Mouse (Mus musculus): ENCODE measurements around the gene Catsper4.

The Catsper4 gene

DNA sequence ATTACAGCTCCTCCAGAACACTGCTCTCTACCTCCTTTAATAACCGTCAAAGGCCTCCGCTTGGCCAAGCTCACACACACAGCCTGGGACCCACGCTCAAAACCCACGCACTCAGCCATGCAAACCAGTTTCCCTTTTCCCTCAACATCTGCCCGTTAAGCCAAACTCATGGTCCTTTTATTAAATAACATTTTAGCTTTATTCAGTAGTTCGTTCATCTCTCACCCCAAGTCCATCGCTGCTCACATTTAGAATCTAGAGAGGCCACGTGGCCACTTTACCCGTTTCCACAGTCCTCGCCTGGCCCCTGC lies 23.7 kb upstream of the Catsper4 start:
- no peak for DNase-seq (ENCODE audit: low read depth, low spot score)

DNA sequence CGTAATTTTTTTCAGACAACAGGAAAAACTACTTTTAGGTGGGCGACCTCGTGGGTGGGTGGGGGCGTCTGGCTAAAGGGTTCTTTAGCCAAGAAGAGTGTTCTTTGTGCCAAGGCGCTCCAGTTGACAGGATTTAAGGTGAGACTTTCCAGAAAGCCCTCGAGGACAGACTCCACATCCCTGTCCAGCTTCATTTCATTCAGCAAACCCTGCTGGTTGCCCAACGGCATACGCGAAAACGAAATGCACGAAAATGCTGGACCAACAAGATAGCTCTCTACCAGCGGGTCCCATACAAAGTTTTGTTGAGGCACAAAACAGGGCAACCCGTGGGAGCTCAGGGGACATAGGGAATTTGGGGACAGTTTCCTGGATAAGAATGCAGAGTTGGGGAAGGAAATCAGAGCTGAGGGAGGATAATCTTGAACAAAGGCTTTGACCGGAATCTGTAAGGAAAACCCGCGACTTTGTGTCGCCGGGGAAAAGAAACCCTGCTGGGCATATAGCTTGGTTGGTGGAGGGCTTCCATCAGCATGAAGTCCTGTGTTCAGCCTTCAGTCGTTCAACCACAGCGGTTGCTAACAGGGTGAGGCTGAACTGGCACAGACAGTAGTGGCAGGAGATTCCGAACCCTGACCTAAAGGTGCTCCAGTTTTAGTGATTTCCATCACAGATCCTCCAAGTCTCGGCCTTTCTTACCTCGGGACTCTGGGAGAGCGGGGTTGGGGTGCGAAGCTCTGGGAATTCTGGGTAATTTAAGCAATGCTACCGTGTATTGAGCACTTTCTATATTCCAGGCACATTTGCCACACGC lies 23.1 kb upstream of the Catsper4 start:
- no peak for DNase-seq (ENCODE audit: low read depth, low spot score)

DNA sequence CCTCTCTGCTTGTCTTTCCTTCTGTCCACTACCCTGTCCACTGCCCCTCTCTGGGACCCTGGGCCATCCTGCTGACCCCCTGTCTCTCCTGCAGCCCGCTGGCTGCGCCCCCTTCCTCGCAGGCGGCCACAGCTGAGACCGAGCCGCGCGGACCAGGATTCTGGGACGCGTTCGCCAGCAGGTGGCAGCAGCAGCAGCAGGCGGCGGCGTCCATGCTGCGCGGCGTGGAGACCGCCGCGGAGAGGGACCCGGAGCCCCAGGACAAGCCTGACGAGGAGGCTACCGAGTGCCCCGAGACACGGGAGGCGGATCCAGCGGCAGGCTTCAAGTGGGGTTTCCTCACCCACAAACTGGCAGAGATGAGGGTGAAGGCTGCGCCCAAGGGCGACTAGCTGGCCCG lies 22.5 kb upstream of the Catsper4 start:
- DNase-seq (ENCODE audit: low read depth, low spot score), result peak; percentile 64

DNA sequence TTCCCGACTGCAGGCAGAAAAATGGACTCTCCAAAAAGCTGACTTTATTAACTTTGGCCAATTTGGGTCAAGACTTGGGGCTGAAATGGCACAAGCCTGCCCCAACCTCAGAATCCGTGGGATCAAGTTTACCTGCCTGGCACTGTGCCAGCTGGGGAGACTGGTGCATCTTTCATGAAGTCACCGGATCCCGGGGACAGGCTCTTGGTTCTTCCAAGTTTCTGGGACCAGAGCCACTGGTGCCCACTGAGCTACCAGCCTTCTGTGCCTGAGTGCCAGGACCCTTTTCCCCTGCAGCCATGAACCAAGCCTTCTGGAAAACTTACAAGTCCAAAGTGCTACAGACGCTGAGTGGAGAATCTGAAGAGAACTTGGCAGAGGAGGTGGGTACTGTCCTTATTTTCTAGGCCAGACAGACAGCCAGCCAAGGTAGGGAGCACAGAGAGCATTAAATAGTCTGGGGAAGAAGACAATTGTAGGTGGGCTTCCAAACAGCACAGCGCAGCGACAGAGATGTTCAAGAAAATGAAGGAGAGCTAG lies 19.6 kb upstream of the Catsper4 start, which contains the start of gene Gm30191:
Gm30191 (plus strand) TSS at position 217 of the 540 bp plus-strand sequence.
- no peak for DNase-seq (ENCODE audit: low read depth, low spot score)

DNA sequence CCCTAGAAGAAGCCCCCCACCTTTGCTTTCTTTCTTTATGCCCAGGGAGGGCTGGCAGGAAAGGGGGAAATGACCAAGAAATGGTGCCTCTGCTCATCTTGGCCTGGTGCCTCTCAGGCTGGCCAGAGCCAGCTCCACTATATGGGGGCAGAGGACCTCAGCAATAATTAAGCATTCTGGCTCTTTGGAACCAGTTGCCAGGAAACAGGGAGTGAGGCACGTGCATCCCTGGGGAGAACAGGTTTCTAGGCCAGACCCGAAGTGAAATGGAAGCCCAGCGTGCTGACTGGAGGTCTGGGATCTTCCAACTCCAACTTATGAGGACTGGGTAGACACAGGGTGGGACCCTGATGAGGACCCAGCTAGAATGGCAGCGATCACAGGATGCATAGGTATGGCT lies 19.1 kb upstream of the Catsper4 start:
- DNase-seq (ENCODE audit: low read depth, low spot score), result no peak

DNA sequence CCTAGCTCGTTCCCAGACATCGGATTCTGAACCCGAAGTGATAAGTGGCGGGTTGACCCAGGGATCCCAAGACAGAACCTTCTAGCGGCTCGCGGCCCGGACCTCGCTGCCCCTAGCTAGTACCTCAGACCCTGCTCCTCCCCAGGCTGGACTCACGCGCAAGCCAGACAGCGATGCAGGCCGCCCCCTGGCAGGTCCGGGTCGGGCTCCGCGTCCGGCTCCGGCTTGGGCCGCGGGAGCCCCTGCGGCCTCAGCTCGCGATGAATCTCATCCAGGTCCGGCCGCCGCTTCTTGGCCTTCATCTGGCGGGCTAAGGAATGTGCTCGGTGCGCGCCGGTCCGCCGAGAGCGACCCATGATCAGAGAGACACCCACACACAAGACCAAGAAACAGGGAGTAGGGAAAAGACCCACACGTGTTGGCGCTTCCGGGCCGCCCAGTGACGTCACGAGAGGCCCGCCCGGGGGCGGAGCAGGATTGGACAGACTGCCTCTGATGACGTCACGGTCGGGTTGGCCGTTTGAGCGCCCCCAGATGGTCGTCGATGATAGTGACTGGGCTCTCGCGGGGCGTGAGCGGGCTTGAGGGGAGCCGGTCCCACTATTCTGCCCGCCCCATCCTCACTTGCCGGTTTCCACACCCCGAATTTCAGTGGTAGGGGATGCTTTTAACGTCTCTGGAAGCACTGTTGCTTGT lies 18.1 kb upstream of the Catsper4 start, which contains the start of gene Zfp593:
Zfp593 (minus strand) TSS at position 445 of the 696 bp plus-strand sequence.
- DNase-seq (ENCODE audit: low read depth, low spot score), result peak; percentile 93

DNA sequence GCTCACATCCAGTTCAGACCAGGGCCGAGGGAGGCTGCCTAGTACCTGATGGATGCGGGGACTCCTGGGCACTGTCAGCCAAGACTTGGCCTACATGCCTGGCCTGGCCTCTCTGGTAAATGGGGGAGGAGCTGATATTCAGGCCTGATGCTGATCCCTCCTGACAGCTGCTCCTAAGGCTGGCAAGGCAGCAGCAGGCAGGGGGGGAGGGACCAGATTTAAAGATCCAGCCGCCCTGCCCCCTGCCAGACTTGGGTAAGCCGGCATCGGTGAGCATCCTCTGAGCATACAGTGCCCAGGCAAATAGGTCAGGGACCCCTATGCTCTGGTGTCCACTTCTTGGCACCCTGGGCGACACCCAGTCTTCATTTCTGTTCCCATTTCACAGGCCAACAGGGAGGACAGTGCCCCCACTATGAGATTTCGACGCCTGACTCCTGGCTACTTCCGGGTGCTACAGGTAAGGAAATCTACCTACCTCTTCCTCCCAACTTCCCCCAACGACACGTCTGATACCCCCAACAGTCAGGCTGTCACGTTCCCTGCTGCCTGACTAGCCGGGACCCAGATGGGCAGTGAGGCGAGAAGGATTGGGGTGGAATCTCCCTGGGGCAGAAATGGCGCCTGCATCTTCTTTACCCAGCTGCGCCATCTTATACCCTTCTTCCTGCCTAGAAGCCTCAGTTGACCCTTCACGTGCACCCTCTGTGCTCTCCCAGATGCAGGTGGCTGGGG lies 16.5 kb upstream of the Catsper4 start, which contains the start of gene E130218I03Rik:
E130218I03Rik (plus strand) TSS at position 147 of the 735 bp plus-strand sequence.
- DNase-seq (ENCODE audit: low read depth, low spot score), result no peak

DNA sequence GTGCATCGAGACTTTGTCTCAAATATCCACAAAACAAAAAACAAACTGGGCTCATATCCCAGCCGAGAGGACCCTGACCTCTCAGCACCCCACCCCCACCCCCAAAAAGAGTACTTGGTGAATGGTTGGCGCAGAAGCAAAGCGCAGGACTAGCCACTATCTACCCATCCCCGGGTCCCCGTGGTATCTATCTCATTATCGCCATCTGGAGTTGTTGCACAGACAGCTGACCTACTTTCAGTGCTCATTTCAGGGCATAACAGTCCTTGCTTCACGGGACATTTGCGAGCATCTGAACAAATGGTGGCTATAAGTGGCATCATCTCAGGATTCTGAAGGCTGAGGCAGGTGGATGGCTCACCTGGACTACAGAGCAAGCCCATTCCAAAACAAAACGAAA lies 11.5 kb upstream of the Catsper4 start:
- no peak for DNase-seq (ENCODE audit: low read depth, low spot score)

DNA sequence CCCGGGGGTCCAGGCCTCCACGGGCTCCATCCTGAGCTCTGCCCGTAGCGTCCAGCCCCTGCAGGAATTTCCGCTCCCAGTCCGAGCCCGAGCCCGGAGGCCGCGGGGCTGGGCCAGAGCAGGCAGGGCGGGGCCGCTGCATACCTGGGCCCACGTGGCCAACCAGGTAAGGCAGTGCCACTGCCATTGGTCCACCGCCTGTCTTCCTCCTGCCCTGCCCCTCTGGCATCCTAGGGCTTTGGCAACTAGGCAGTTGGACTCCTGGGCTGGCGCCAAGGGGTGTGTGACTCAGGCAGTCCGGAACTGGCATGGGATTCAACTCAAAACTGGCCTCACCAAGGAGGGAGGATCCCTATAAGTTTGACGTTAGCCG lies 11.1 kb upstream of the Catsper4 start, which contains the start of gene Cnksr1:
Cnksr1 (minus strand) TSS at position 121 of the 373 bp plus-strand sequence.
- no peak for DNase-seq (ENCODE audit: low read depth, low spot score)

DNA sequence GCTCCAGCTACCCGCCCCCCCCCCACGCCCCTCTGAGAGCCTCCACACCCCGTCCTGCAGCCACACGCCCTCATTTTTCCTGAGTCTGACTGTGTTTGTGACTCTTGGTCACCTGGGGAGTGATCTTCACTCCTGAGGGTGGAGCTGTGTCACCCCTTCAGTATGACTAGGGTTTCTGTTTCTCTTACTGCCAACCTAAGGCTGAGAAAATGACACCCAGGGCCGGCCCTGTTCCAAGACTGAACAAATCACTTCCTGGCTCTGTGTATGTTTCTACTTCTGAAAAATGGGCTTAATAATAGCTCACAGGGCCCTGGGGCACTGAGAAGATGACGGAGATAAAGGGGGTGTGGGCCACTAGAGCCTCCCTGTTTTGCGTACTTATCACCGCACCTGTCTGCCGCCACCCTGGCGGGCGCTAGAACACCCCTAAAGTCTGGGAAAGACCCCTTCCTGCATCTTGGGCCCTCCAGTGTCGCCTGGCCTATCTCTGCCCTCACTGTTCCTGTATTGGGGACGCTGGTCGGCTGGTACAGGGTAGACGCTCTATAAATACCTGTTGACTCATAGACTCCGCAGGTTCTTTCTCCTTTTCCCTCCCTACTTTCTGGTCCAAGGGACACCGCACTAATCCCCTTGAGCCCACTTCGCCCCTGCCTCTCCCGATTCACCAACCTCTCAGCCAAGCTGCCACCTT lies 10.5 kb upstream of the Catsper4 start:
- no peak for DNase-seq (ENCODE audit: low read depth, low spot score)

DNA sequence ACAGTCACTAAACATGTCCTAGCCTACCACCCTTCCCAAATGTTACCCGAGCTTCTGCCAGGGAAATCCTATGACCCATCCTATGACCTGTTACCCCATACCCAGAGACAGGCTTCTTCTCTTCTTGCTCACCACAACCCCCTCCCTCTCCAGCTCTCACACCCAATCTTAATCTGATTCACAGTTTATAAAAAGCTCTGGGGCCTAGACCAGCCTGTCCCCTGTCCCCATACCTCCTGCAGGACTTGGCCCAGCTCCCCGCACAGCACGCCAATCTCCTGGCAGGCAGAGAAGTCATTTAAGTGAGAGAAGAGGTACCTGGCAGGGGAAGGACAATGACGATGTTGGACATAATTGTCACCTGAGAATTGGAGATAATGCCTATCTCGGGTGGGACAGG lies 7.7 kb upstream of the Catsper4 start:
- no peak for DNase-seq (ENCODE audit: low read depth, low spot score)

DNA sequence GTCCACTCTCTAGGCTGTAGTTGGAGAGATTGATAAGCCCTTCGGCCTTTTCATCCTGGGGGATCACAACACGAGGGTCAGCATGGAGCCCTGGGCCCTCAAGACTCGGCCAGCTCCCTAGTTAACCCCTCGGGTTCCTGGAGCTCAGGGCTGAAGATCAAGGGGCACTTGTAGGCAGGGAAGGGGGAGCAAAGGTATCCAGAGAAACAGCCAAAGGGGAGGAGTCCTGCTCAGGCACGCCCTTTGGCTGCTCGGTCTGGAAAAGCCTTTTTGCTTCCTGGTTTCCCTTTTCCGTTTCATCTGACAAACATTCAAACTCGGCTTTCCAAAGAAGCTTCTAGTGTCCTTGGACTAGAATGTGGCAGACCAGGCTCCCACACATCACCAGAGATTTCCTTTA lies 3.2 kb upstream of the Catsper4 start:
- DNase-seq (ENCODE audit: low read depth, low spot score), result no peak

DNA sequence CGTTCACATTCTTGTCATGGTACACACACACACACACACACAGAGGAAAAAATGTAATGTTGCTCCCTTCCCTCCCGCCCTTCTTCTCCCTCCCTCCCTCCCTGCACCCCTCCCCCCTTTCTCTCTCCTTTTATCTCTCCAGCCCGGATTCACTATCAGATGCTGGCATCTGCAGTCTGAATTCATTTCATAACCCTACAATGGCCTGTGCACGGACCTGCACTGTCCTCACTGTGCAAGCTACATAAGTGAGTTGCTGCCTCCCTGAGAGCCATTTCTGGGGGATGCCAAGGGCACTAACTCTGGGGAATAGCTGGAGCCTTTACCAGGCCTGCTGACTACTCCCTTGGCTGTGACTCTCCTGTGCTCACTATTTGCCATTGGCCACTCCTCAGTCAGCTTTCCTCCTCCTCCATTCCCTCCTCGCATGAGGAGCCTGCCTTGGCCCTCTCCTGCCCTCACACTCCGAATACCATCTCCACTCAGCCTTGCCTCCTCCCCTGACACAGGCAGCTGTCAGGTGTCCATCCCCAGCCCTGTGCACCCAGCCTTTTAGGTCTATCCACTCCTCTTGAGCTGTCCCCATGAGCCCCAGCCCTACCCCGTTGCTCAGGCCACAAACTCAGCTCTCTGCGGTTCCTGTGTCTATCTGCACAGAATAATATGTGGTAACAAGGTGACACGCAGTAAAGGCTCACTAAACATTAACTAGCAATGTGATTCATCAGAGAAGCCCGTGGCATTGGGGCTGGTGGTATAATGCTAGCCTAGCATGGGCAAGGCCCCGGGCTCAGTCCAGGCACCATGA lies 4.2 kb downstream of the Catsper4 start:
- DNase-seq (ENCODE audit: low read depth, low spot score), result no peak

DNA sequence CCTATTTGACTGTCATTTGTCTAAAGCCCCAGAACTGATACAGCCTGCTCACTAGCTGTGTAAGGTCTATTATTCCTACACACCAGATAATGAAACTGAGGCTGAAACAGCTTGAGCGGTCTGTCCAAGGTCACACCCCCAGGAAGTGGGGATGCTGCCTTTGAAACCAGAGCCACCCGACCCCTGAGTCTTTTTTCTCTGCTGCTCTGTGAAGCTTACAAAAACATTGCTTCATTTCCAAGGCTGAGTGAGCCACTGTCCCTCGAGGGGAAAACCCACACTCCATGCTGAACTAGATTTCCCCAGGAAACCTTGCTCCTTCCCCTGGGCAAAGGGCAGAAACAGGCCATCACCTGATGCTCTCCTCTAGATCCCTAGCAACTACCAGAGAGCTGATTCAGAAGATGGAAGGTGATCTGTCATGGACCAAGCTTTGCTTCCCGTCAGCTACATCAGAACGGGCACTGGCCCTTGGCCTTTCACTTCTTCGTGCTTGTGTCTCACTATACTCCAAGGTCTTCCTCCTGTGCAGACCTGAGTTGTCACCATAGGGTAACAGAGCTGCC lies 20.6 kb downstream of the Catsper4 start:
- no peak for DNase-seq (ENCODE audit: low read depth, low spot score)

DNA sequence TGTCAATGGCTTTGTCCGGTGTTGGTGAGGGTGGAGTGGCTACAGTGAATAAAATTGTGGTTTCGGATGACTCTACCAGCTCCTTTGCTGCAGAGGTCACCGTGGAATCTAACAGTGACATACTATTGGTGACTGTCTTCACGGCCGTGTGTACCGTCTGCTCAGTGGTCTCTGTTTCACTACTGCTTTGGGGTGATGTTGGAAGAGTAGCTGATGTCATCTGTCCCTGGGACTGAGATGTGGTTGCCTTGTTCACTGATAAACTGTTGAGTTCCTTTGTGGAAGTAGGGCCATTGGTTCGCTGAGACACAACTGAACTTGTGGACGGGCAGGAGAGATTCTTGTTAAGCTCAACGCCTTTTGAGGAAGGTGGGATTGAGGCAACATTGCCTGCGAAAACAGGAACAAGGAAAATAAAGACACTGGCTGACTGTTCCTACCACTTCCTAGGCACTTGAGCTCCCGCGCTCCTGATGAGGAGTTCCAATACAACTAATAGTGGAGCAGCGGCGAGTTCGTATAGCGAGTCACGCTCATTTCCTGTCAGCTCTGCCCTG lies 23.8 kb downstream of the Catsper4 start:
- no peak for DNase-seq (ENCODE audit: low read depth, low spot score)

DNA sequence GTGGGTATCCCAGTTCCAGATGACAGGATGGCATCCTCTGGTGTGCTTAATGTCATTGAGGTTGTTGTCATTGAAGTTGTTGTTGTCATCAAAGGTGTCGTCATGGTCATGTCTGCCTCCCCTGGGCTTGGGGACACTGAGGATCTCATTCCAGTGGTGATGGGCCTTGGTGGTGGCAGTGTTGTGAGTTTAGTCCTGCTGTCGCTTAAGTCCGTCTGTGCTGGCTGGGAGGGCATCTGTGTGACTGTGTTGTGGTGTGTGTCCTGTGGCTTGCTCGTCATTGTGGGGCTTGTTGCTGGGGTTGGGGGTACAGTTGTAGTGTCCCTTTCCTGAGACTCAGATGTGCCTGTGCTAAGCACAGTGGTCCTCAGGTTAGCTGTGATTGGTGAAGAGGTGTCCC lies 24.3 kb downstream of the Catsper4 start, which contains the start of gene Gm7534:
Gm7534 (minus strand) TSS at position 101 of the 400 bp plus-strand sequence.
- no peak for DNase-seq (ENCODE audit: low read depth, low spot score)

DNA sequence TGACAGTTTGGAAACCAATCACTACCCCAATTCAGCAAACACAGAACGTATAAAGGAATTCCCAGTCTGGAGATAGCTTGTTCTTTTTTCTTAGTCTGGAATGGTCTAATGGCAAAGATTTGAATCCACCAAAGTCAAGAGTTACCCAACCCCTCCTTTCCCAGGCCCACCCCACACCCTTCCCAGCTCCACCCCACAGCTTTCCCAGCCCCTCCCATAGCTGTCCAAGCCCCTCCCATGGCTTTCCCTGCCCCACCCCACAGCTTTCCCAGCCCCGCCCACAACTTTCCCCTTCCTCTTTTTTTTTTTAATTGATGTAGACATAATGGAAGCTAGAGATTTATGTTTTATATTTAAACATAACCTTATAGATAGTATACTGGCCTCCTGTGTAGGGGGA lies 27.8 kb downstream of the Catsper4 start:
- no peak for DNase-seq (ENCODE audit: low read depth, low spot score)

DNA sequence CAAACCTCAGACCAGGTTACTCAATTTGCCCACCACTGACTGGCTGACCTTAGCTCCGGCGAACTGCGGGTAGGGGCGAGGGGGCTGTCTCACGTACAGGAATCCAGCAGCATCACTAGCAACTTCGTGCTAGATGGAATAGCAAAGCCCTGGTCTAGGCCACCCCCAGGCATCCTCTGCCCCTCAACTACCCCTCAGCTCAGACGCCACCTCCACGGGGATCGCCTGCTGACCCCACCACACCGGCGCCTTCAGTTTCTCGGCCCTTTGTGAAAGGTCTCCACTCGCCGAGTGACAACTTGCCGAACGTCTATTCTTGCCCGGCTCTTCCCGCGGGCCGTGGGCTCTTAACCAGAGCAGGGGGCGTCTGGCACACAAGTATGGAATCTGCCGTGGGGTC lies 40.9 kb downstream of the Catsper4 start:
- DNase-seq (ENCODE audit: low read depth, low spot score), result no peak

DNA sequence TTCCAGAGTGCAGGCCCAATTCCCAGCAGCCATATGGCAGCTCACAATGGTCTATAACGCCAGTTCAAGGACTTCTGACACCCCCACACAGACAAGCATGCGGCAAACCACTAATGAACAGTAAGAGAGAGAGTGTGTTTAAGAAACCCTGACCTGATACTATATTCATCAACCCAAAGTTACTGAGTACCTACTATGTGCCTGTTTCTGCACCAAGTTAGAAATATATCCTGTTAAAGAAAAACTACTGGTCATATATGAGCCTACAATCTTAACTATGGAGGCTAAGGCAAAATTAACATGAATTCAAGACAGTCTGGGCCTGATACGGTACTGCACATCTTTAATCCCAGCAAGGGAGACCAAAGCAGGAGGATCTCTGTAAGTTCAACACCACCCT lies 41.6 kb downstream of the Catsper4 start:
- DNase-seq (ENCODE audit: low read depth, low spot score), result no peak

DNA sequence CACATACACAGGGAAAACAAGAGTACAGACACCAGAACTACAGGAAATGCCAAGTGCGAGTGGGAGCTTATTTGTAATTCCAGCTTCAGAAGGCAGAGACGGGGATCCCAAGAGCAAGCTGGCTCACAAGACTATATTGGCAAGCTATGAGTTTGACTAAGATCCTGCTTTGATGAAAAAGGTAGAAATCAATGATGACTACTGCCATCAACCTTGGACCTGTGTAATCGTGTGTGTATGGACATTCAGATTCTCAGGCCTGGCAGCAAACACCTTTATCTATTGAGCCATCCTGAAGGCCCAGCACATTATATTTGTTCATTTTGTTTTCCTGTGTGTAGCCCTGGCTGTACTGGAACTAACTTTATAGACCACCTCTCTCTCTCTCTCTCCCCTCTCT lies 43.5 kb downstream of the Catsper4 start:
- DNase-seq (ENCODE audit: low read depth, low spot score), result no peak

All from A20 (cell line).